Mouse (Mus musculus) right cerebral cortex, postnatal 36 days (tissue): ENCODE measurements around the gene Zic5.

Experiments used
- DNase-seq, 2 experiments: peaks; one replicate each; pipeline ENCODE4 v3.0.0; 2022; ENCODE audit warnings: low spot score in 2 of 2, mixed read lengths in 1 of 2

The Zic5 gene

GRCm38 (mm10) chr14:122432558-122432957, 32.9 kb downstream of the Zic5 start:
- DNase-seq = no peak

- DNase-seq = no peak
Measured at GRCm38 (mm10) chr14:122427654-122428053, 37.8 kb downstream of the Zic5 start.

- no peak for DNase-seq
Measured at GRCm38 (mm10) chr14:122427204-122427560, 38.3 kb downstream of the Zic5 start.

GRCm38 (mm10) chr14:122426529-122427203, 38.8 kb downstream of the Zic5 start:
- no peak for DNase-seq

- no peak for DNase-seq
Measured at GRCm38 (mm10) chr14:122424441-122424840, 41.0 kb downstream of the Zic5 start.

GRCm38 (mm10) chr14:122416166-122416771, 49.2 kb downstream of the Zic5 start:
- DNase-seq = no peak

GRCm38 (mm10) chr14:122414786-122415185, 50.7 kb downstream of the Zic5 start:
- no peak for DNase-seq

GRCm38 (mm10) chr14:122413542-122413928, 51.9 kb downstream of the Zic5 start:
- DNase-seq = no peak

GRCm38 (mm10) chr14:122412841-122413541, 52.5 kb downstream of the Zic5 start:
- no peak for DNase-seq
